Mouse (Mus musculus): ENCODE measurements at regions not wholly inside any gene's neighbourhood (a gene's known extent, or its start where the extent isn't known, plus 50 kb on each side); places are given as distances from the start of the nearest gene placed in this dataset.

DNA sequence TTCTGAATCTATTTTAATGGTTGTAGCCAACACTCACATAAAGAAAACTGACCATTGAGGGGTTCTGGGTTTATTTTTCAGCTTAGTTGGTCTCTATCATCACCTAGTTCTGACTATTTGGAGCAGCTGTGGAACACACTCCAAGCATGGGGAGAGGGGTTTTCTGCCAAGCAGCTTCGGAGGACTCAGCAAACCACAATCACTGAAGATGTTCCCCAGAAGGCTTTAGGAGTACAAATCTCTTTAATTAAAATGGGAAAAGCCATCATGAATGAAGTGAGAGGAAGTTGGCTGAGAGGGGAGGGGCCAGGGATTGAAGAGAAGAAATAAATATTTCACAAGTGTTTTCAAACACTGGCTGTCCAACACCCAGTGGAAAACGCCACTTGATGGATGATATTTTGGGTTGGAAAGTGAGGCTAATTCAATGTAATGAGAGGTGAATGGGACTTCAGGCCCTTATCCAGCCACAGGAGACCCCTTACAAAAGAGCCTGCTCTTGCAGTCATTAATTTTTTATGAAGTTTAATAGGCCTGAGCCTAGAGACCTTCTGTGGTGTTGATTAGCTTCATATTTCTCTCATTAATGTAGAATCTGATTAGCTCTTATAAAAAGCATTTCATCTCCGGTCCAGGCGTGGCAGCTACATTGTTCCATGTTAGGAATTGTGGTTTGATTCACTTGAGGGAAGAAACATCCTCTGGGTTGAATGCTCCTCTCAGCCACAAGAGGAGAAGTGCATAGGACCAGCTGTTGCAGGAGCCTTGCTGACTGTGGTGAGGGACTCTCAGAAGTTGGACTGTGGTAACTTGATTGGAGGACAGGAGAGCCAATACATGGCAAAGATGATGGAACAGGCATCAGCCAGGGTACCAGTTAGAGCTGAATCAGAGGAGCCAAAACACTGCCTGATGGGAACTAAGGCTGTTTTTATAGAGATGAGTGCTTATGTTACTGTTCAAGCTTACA, 598.1 kb upstream of the Camk1g start:
- H3K27me3 ChIP-seq (ENCODE audit: control insufficient read depth): no peaks in the 10 kb centered on the region
- no peak overlapping the region for H3K4me3 ChIP-seq (replicated peaks)
- no peak for TF ChIP-seq GATA1 (IDR thresholded peaks at IDR 0.05; ENCODE audit: low read length)
- TF ChIP-seq TAL1 (IDR thresholded peaks at IDR 0.05; ENCODE audit: low read length): no peak
- no peaks in the 10 kb centered on the region for H3K36me3 ChIP-seq (ENCODE audit: control insufficient read depth)
- H3K4me1 ChIP-seq (ENCODE audit: control insufficient read depth): no peaks in the 10 kb centered on the region
- no peaks in the 10 kb centered on the region for H3K9me3 ChIP-seq (ENCODE audit: control insufficient read depth, low read length)

DNA sequence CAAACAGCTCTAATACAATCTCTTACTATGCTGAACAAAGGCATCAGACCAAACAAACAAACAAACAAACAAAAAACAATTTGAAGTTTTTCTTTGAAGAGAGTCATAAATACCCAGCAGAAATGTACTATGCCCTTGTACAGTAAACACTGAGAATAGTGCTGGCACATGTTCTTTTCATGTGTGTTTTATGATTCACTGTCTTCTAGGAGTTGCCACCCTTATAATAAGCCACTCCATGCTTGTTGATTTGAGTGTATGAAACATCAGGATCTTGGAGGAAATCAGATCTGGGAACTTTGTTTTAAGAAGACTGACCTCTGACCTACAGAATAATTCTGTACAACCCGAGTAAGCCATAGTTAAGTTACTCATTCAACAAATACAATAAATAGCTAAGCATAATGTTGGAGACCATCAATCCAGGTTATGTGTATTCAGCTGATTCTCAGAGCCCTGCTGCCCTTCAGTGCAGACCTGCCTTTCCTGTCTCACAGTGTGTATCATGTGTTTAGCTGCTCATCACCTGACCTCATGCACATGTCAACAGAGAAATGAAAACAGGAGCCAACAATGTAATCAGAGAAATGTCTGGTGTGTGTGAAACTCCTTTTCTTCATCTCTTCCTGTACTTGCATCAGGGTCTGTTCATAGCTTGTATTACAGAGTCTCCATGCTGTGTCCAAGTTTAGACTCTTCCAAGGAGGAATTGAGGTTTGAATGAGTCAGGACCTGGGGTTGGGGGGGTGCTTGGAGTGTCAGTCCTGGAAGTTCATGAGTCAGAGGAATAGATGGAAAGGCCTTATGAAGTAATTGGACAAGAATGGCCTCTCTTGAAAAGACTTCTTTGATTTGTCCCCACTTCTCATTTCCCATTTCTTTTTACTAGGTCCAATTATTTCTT, 596.8 kb upstream of the Camk1g start:
- Histone ChIP-seq H3K4me1 (ENCODE audit: control insufficient read depth) (no peaks in the 10 kb centered on the region), H3K9me3 (ENCODE audit: control insufficient read depth, low read length) (no peaks in the 10 kb centered on the region), H3K4me3 (replicated peaks) (no peak overlapping the region), H3K36me3 (ENCODE audit: control insufficient read depth) (no peaks in the 10 kb centered on the region), H3K27me3 (ENCODE audit: control insufficient read depth) (no peaks in the 10 kb centered on the region)
- no peak for TF ChIP-seq GATA1 (IDR thresholded peaks at IDR 0.05; ENCODE audit: low read length)
- TF ChIP-seq TAL1 (IDR thresholded peaks at IDR 0.05; ENCODE audit: low read length): no peak

DNA sequence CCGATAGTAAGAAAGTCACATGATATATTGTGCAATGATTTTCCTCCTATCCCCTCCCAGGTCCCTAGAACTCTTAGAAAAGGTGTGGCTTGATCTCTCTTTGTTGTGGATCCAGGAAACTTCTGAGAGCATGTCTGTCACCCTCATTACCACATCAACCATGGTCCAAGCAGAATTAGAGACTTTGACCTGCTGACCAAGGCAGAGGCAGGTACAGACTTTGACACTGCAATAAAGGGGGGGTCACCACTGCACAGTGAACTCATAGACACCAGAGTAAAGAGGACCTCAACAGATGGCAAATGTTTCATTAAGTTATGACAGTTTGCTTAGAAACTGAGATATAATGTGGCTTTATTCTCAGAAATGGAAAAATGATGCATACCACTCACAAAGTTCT, 595.2 kb upstream of the Camk1g start:
- H3K27me3 ChIP-seq (ENCODE audit: control insufficient read depth): no peaks in the 10 kb centered on the region
- H3K4me1 ChIP-seq (ENCODE audit: control insufficient read depth): no peaks in the 10 kb centered on the region
- H3K9me3 ChIP-seq (ENCODE audit: control insufficient read depth, low read length): no peaks in the 10 kb centered on the region
- no peaks in the 10 kb centered on the region for H3K36me3 ChIP-seq (ENCODE audit: control insufficient read depth)
- H3K4me3 ChIP-seq (replicated peaks): no peak overlapping the region
- no peak for TF ChIP-seq TAL1 (IDR thresholded peaks at IDR 0.05; ENCODE audit: low read length)
- TF ChIP-seq GATA1 (IDR thresholded peaks at IDR 0.05; ENCODE audit: low read length): no peak

DNA sequence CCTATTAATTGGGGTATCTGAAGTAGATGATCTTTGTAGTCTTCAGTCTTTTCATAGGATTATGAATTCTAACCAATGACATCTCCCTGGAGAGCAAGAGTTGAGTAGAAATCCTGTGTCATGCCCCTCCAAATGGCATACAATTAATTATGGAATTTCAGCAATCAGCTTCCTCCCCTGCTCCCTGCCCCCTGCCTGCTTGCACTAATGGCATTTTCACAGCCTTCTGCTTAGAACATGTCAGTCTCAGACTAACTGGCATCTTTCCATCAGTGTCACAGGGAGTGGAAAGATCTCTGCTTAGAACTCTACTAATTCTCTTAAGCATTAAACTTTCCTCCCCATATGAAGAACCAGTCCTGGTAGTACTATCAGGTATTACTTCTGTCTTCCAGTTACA, 581.8 kb upstream of the Camk1g start:
- TF ChIP-seq GATA1 (IDR thresholded peaks at IDR 0.05; ENCODE audit: low read length) (no peak), TAL1 (IDR thresholded peaks at IDR 0.05; ENCODE audit: low read length) (no peak)
- Histone ChIP-seq H3K4me3 (replicated peaks) (no peak overlapping the region), H3K4me1 (ENCODE audit: control insufficient read depth) (no peaks in the 10 kb centered on the region), H3K9me3 (ENCODE audit: control insufficient read depth, low read length) (no peaks in the 10 kb centered on the region), H3K27me3 (ENCODE audit: control insufficient read depth) (no peaks in the 10 kb centered on the region), H3K36me3 (ENCODE audit: control insufficient read depth) (no peaks in the 10 kb centered on the region)

DNA sequence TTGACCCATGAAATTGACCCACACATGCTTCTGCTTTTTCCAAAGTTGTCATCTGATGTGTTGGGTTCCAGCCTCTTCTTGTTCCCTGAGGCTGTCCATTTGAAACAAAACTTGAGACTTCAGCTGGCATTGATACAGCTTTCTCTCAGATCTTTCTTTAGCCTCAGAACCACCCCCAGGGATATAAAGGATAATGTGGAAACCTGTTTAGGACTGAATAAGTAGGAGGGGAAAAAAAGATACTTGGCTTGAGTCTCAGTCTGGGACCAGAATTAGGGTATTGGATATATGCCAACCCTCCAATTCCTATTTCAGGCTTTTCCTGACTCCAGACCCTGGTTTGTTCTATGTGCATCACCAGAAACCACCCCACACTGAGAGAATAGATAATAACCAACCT, 579.7 kb upstream of the Camk1g start:
- Histone ChIP-seq H3K9me3 (ENCODE audit: control insufficient read depth, low read length) (no peaks in the 10 kb centered on the region), H3K4me1 (ENCODE audit: control insufficient read depth) (no peaks in the 10 kb centered on the region), H3K36me3 (ENCODE audit: control insufficient read depth) (no peaks in the 10 kb centered on the region), H3K4me3 (replicated peaks) (no peak overlapping the region), H3K27me3 (ENCODE audit: control insufficient read depth) (no peaks in the 10 kb centered on the region)
- no peak for TF ChIP-seq TAL1 (IDR thresholded peaks at IDR 0.05; ENCODE audit: low read length)
- no peak for TF ChIP-seq GATA1 (IDR thresholded peaks at IDR 0.05; ENCODE audit: low read length)

DNA sequence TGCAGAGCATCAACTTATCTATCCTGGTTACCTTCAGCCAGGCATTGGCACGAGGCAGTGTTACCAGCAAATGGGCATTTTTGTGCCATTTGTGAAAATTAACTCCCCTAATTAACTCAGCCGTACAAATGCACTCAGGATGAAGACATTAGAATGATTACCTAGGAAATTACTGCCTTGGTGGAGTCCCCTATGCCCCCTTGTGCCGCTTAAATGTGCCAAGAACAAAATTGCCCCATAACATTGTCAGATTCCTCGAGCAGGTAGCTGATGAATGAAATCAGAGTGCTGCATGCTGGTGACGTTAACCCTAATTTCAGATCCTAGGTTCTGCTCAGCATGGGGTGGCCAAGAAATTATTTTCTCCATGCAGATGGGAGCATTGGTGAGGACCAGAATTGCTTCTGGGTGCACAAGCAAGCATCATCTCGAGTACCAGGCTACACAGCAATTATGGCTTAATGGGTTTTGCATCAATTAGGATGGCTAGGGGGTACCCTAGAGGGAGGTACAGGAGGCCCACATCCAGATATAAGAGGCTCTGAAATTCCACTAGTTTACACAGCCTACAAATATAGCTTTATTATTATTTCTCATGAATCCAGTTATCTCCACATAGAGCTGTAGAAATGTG, 577.0 kb upstream of the Camk1g start:
- no peaks in the 10 kb centered on the region for H3K9me3 ChIP-seq (ENCODE audit: control insufficient read depth, low read length)
- TF ChIP-seq TAL1 (IDR thresholded peaks at IDR 0.05; ENCODE audit: low read length) (no peak), GATA1 (IDR thresholded peaks at IDR 0.05; ENCODE audit: low read length) (no peak)

DNA sequence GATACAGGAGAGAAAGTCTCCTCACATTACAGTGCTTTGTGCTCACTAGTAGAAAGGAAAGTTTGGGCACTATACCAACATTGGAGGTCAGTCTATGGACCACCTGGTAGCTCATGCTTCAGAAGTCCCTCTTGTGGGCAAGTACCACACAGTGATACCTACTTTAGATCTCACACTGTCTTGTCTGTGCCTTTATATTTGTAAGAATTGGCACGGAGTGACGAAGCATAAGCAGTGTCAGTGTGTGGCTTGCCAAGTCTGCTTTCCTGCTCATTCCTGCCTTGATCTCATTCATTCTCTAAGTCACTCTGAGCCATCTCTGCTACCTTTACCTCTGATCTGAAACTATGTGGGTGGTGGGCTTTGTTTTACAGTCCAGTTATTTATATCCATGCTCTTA, 565.9 kb upstream of the Camk1g start:
- Histone ChIP-seq H3K27me3 (ENCODE audit: control insufficient read depth) (no peaks in the 10 kb centered on the region), H3K36me3 (ENCODE audit: control insufficient read depth) (no peaks in the 10 kb centered on the region), H3K4me3 (replicated peaks) (no peak overlapping the region), H3K4me1 (ENCODE audit: control insufficient read depth) (no peaks in the 10 kb centered on the region), H3K9me3 (ENCODE audit: control insufficient read depth, low read length) (no peaks in the 10 kb centered on the region)
- no peak for TF ChIP-seq TAL1 (IDR thresholded peaks at IDR 0.05; ENCODE audit: low read length)
- TF ChIP-seq GATA1 (IDR thresholded peaks at IDR 0.05; ENCODE audit: low read length): no peak

More for the DNA sequence above, 577.0 kb upstream of the Camk1g start:
- Histone ChIP-seq H3K36me3 (ENCODE audit: control insufficient read depth) (no peaks in the 10 kb centered on the region), H3K4me1 (ENCODE audit: control insufficient read depth) (no peaks in the 10 kb centered on the region), H3K4me3 (replicated peaks) (no peak overlapping the region), H3K27me3 (ENCODE audit: control insufficient read depth) (no peaks in the 10 kb centered on the region)

DNA sequence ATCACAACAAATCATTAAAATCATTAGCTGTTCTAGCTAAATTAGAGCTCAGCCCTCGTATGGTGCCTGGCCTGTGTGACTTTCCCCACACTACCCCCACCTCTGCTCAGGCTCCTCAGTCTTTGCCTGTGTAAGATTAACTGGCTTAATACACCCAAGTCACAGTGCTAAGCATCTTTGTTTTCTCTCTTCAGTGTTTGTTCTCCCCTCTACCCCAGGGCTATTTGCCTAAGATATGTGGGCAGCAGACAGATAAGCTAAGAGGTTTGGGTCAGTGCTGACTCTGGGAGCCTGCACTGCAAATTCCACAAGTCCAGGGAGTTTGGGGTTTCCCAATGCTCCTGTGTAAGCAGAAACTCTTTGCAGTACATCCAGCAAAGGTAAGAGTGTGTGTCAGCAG, 564.2 kb upstream of the Camk1g start:
- H3K36me3 ChIP-seq (ENCODE audit: control insufficient read depth): no peaks in the 10 kb centered on the region
- H3K4me1 ChIP-seq (ENCODE audit: control insufficient read depth): no peaks in the 10 kb centered on the region

More for the DNA sequence above, 564.2 kb upstream of the Camk1g start:
- H3K4me3 ChIP-seq (replicated peaks): no peak overlapping the region
- TF ChIP-seq GATA1 (IDR thresholded peaks at IDR 0.05; ENCODE audit: low read length) (no peak), TAL1 (IDR thresholded peaks at IDR 0.05; ENCODE audit: low read length) (no peak)
- no peaks in the 10 kb centered on the region for H3K9me3 ChIP-seq (ENCODE audit: control insufficient read depth, low read length)
- no peaks in the 10 kb centered on the region for H3K27me3 ChIP-seq (ENCODE audit: control insufficient read depth)
